Mouse (Mus musculus): Measurements from ENCODE around the gene Arid4a.
A peak's percentile ranks its signal among the peaks of the same experiment; 100 is the strongest.
"Not testable (repeated sequence)": the region's sequence is repeated elsewhere in the genome, so short reads cannot be mapped to it uniquely, and the experiment has no call there.

Gene Arid4a

GRCm38 (mm10) chr12:71053486-71053885, 37.7 kb downstream of the Arid4a start:
- no peak for DNase-seq (ENCODE audit: low spot score)

- no peak for DNase-seq (ENCODE audit: low spot score)
These were observed 39.7 kb downstream of the Arid4a start for GRCm38 (mm10) chr12:71055537-71055936.

GRCm38 (mm10) chr12:71059741-71060140, 44.0 kb downstream of the Arid4a start:
- no peak for DNase-seq (ENCODE audit: low spot score)

- DNase-seq (ENCODE audit: low spot score) = no peak
These were observed 54.1 kb downstream of the Arid4a start for GRCm38 (mm10) chr12:71069846-71070245.

- no peak for DNase-seq (ENCODE audit: low spot score)
These were observed 56.3 kb downstream of the Arid4a start for GRCm38 (mm10) chr12:71072048-71072447.

GRCm38 (mm10) chr12:71073113-71073730, 57.4 kb downstream of the Arid4a start:
- DNase-seq (ENCODE audit: low spot score) = no peak

GRCm38 (mm10) chr12:71086331-71086730, 70.5 kb downstream of the Arid4a start:
- DNase-seq (ENCODE audit: low spot score) = no peak

- not testable (repeated sequence) for DNase-seq (ENCODE audit: low spot score)
These were observed 88.5 kb downstream of the Arid4a start for GRCm38 (mm10) chr12:71104275-71104674.

- DNase-seq (ENCODE audit: low spot score) = no peak
These were observed 91.5 kb downstream of the Arid4a start for GRCm38 (mm10) chr12:71107216-71107771.

- peak; percentile 27 for DNase-seq (ENCODE audit: low spot score)
These were observed 95.5 kb downstream of the Arid4a start, which contains the start of gene Tomm20l for GRCm38 (mm10) chr12:71111331-71111730. Tomm20l (plus strand) TSS chr12:71111428.

- no peak for DNase-seq (ENCODE audit: low spot score)
These were observed 97.3 kb downstream of the Arid4a start for GRCm38 (mm10) chr12:71113074-71113473.

GRCm38 (mm10) chr12:71113675-71114288, 98.0 kb downstream of the Arid4a start:
- DNase-seq (ENCODE audit: low spot score) = peak; percentile 18

- no peak for DNase-seq (ENCODE audit: low spot score)
These were observed 100.6 kb downstream of the Arid4a start for GRCm38 (mm10) chr12:71116411-71116810.

- no peak for DNase-seq (ENCODE audit: low spot score)
These were observed 106.9 kb downstream of the Arid4a start for GRCm38 (mm10) chr12:71122731-71123130.

GRCm38 (mm10) chr12:71123286-71123685, 107.5 kb downstream of the Arid4a start:
- DNase-seq (ENCODE audit: low spot score) = no peak

GRCm38 (mm10) chr12:71135581-71135980, 119.8 kb downstream of the Arid4a start:
- DNase-seq (ENCODE audit: low spot score) = no peak

- DNase-seq (ENCODE audit: low spot score) = peak; percentile 71
These were observed 120.6 kb downstream of the Arid4a start, which contains the start of the genes Timm9 and 2700049A03Rik for GRCm38 (mm10) chr12:71136130-71136973. Timm9 (minus strand) TSS chr12:71136684. 2700049A03Rik (plus strand) TSS chr12:71136848.

GRCm38 (mm10) chr12:71136974-71137491, 121.2 kb downstream of the Arid4a start:
- DNase-seq (ENCODE audit: low spot score) = peak; percentile 72

GRCm38 (mm10) chr12:71137686-71138085, 121.9 kb downstream of the Arid4a start:
- no peak for DNase-seq (ENCODE audit: low spot score)

GRCm38 (mm10) chr12:71139258-71139828, 123.6 kb downstream of the Arid4a start:
- DNase-seq (ENCODE audit: low spot score) = no peak

- DNase-seq (ENCODE audit: low spot score) = no peak
These were observed 125.4 kb downstream of the Arid4a start for GRCm38 (mm10) chr12:71141189-71141588.

- DNase-seq (ENCODE audit: low spot score) = peak; percentile 32
These were observed 131.9 kb downstream of the Arid4a start for GRCm38 (mm10) chr12:71147641-71148040.

Data from ovary, postnatal 14 days (tissue).